Mouse (Mus musculus) kidney, postnatal 0 days (tissue): ENCODE data around the gene Aes. TPM values are rescaled to one million over a fixed set of nuclear protein-coding genes. Genes with fewer than 3 reads are reported as not detected.

Experiments
- ATAC-seq: fragments of 200-750 bp; cut with Nextera tagmentation; replicated peaks from 2 replicates; pipeline ENCODE4 v1.8.0; 2017; ENCODE audit warnings: low read depth, moderate number of reproducible peaks, moderate TSS enrichment, moderate library complexity; ENCODE audit not compliant: low FRiP score
- DNase-seq: peaks from one replicate; pipeline ENCODE4 v3.0.0-alpha.2; 2016; ENCODE audit warnings: low spot score
- H3K27ac ChIP-seq: fragments of 300-500 bp; sonication (generic); 2 replicates; pipeline ENCODE4 v1.5.1; 2014; ENCODE audit warnings: mild to moderate bottlenecking
- H3K27me3 ChIP-seq: fragments of 300-500 bp; sonication (generic); 2 replicates; pipeline ENCODE4 v1.6.1; 2014; ENCODE audit warnings: low read length, mixed read lengths; ENCODE audit not compliant: insufficient read depth
- H3K36me3 ChIP-seq: fragments of 300-500 bp; sonication (generic); 2 replicates; pipeline ENCODE4 v1.6.1; 2014; ENCODE audit warnings: low read length, mixed read lengths; ENCODE audit not compliant: insufficient read depth
- H3K4me1 ChIP-seq: fragments of 300-500 bp; sonication (generic); replicated peaks from 2 replicates; pipeline ENCODE4 v1.6.1; 2014; ENCODE audit warnings: antibody characterized with exemption, low read length, mixed read lengths; ENCODE audit not compliant: insufficient read depth
- H3K4me2 ChIP-seq: fragments of 300-500 bp; sonication (generic); 2 replicates; pipeline ENCODE4 v1.6.1; 2014; ENCODE audit warnings: mild to moderate bottlenecking, low read length, moderate library complexity, mixed read lengths
- H3K4me3 ChIP-seq: fragments of 300-500 bp; sonication (generic); replicated peaks from 2 replicates; pipeline ENCODE4 v1.5.1; 2014; ENCODE audit warnings: low read depth, low read length
- H3K9ac ChIP-seq: fragments of 300-500 bp; sonication (generic); 2 replicates; pipeline ENCODE4 v1.6.1; 2014; ENCODE audit warnings: low read depth, low read length
- H3K9me3 ChIP-seq: fragments of 300-500 bp; sonication (generic); replicated peaks from 2 replicates; pipeline ENCODE4 v1.6.1; 2016; ENCODE audit warnings: low read length, inconsistent platforms, mixed read lengths
- CTCF ChIP-seq: IDR thresholded peaks from 2 replicates; pipeline ENCODE4 v1.5.1; 2016; ENCODE audit warnings: antibody characterized with exemption, low read depth, mild to moderate bottlenecking, moderate library complexity
- WGBS: fragments of 180-500 bp; shearing (Covaris S2); extraction: QIAGEN DNeasy Blood & Tissue Kit; methylation state at CpG from one replicate; pipeline ENCODE4 v1.1.7; 2014; 5-methylcytosine and 5-hydroxymethylcytosine counted together
- polyA plus RNA-seq: library from polyadenylated mRNA; unstranded; fragments of >200 nt; fragmentation: Nextera tagmentation; extraction: Ambion mirVana; gene quantifications from 2 replicates; pipeline ENCODE4 v1.2.1, GENCODE M21; 2015

The Aes gene
- polyA plus RNA-seq, 1 experiment from 2014 or later: 582 TPM

- H3K4me3 ChIP-seq: peak overlapping the region; percentile 23; the same call in 1 of the 2 replicates
- no peak for TF ChIP-seq CTCF
- H3K36me3 ChIP-seq: peaks cover 23% of the 10 kb centered on the region; the same call in 1 of the 2 replicates
- 0 out of 2 replicates have a peak overlapping the region, but pooled peaks have one; percentile 43 for H3K9ac ChIP-seq
- ATAC-seq (peak; percentile 44), DNase-seq (peak; percentile 82)
- H3K9me3 ChIP-seq: no peaks in the 10 kb centered on the region
- peaks cover 33% of the 10 kb centered on the region for H3K4me1 ChIP-seq
- H3K27ac ChIP-seq: peak overlapping the region; percentile 79
- H3K4me2 ChIP-seq: peak overlapping the region; percentile 54
- H3K27me3 ChIP-seq: no peaks in the 10 kb centered on the region
- WGBS: 4% methylated on average over 10 of the region's 10 CpGs
These were observed 4.9 kb downstream of the Aes start for GRCm38 (mm10) chr10:81564216-81564615.

- Histone ChIP-seq H3K9ac (no peak overlapping the region), H3K4me1 (peaks cover 33% of the 10 kb centered on the region), H3K36me3 (peaks cover 23% of the 10 kb centered on the region; the same call in 1 of the 2 replicates), H3K9me3 (no peaks in the 10 kb centered on the region), H3K4me2 (peak overlapping the region; percentile 54; the same call in 1 of the 2 replicates), H3K27me3 (no peaks in the 10 kb centered on the region), H3K4me3 (no peak overlapping the region), H3K27ac (peak overlapping the region; percentile 79; the same call in 1 of the 2 replicates)
- peak; percentile 76 for TF ChIP-seq CTCF
- no peak for ATAC-seq
- WGBS: 36% methylated on average over 10 of the region's 10 CpGs
- peak; percentile 64 for DNase-seq
These were observed 5.4 kb downstream of the Aes start for GRCm38 (mm10) chr10:81564734-81565133.

DNA sequence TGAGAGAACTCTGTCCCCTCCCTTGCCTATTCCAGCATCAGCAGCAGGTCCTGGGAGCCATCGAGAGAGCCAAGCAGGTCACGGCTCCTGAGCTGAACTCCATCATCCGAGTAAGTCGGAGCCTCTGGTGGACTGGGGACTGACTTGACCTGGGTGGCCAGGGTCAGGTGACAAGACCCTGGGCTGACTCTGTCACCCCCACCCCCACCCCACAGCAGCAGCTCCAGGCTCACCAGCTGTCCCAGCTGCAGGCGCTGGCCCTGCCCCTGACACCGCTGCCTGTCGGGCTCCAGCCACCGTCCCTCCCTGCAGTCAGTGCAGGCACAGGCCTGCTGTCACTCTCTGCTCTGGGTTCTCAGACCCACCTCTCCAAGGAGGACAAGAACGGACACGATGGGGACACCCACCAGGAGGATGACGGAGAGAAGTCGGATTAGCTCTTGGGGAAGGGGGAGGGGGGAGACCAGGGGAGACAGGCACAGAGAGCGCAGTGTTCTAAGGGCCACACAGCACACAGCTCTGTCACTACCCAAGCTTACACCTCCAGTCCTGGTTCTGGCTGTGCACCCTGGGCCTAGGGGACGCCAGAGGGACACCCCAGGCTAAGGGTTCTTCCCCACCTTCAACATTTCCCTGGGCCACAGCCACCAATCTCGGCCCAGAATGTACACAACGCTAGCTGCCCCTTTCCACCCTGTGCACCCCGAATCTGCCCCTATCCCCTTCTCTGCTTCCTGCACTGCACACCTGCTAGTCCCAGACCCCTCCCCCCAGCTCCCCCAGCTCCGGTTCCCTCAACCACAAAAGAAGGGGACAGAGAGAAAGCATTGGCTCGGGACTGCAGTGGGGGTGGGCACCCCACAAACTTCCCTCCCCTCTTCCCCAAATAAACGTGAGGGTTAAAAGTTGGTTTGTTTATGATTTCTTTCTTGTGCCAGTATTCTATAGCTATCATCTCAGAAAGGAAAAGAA, 6.3 kb downstream of the Aes start:
- H3K27ac ChIP-seq: no peak overlapping the region
- WGBS: 55% methylated on average over 20 of the region's 20 CpGs

DNA sequence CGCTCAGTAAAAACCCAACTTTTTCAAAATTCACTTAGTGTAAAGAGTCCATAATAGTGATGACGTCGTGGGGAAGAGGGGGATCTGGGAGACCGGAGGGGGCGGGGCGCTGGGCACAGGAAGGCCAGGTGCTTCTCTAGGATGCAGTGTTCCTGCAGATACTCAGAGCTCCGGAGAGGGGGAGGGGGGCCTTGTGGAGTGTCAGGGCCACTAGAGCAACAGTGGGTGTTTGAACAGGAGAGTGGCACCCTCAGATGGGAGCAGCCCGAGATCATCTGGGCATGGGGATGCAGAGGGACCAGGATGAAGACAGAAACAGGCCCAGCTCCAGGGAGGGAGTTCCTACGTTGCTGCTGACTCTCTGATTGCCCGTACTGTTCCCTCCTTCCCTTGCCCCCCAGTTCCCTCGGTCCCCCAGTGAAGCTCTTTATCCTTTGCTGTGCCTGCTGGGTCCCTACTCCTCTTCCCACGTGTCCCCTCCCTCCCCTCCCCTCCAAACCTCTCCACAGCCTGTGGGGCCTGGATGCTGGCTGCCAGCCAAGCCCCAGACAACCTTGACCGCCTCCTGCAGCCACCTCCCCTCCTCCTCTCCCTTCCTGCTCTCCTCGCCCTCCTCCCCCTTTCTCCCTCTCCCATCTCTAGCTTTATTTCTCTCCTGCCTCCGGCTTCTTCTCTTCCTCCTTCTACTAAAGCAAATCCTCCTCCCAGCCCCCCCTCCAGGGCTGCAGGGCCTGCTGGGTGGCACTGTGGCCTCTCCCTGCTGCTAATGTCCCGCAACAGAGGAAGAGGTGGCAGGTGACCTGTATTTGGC, 9.3 kb downstream of the Aes start:
- ATAC-seq (no peak; the same call in 1 of the 2 replicates), DNase-seq (peak; percentile 87)
- Histone ChIP-seq H3K4me2 (peak overlapping the region; percentile 16; the same call in 1 of the 2 replicates), H3K36me3 (peaks cover 19% of the 10 kb centered on the region; the same call in 1 of the 2 replicates), H3K9me3 (no peaks in the 10 kb centered on the region), H3K27ac (peak overlapping the region; percentile 72), H3K4me1 (peaks cover 37% of the 10 kb centered on the region), H3K9ac (no peak overlapping the region), H3K27me3 (no peaks in the 10 kb centered on the region), H3K4me3 (no peak overlapping the region)
- 9% methylated on average over 15 of the region's 16 CpGs for WGBS
- no peak for TF ChIP-seq CTCF

More for the DNA sequence above, 6.3 kb downstream of the Aes start:
- Histone ChIP-seq H3K4me3 (no peak overlapping the region), H3K36me3 (peaks cover 23% of the 10 kb centered on the region; the same call in 1 of the 2 replicates), H3K9me3 (no peaks in the 10 kb centered on the region), H3K9ac (no peak overlapping the region), H3K4me2 (no peak overlapping the region), H3K4me1 (peaks cover 33% of the 10 kb centered on the region), H3K27me3 (no peaks in the 10 kb centered on the region)
- DNase-seq (no peak), ATAC-seq (no peak)
- TF ChIP-seq CTCF: no peak

DNA sequence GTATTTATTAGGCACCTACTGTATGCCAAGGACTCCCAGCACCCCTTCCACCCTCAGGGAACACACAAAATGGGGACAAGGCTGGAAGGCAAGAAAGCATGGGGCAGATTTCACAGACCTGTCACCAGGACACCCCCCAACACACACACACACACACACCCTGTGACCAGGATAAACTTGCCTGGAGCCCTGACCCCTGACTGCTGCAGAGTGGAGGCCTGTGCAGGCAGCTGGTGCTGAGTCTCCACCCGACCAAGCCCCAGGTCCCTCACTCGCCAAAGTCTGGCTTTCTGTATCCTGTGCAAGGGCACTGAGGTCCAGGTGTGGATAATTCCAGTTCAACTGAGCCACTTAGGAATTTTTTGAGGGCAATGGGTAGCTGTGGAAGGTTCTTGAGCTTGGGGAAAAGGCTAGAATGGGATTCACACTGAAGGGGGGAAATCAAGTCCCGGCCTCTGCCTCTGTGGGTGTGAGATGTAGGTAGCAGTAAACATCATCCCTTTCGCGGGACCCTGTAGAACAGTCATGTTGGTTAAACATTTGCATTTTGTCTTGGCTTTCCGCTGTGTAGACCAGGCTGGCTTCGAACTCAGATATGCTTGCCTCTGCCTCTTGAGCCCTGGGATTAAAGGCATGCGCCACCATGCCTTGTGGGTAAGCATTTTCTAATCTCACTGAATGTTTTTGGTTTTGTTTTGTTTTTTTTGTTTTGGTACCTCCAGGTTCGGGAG, 10.4 kb downstream of the Aes start:
- peaks cover 19% of the 10 kb centered on the region; the same call in 1 of the 2 replicates for H3K36me3 ChIP-seq
- no peak overlapping the region for H3K4me2 ChIP-seq
- H3K4me3 ChIP-seq: no peak overlapping the region
- 0 out of 2 replicates have a peak, but pooled peaks cover 6% of the 10 kb centered on the region for H3K27me3 ChIP-seq
- H3K4me1 ChIP-seq: peaks cover 28% of the 10 kb centered on the region
- H3K9me3 ChIP-seq: no peaks in the 10 kb centered on the region
- H3K27ac ChIP-seq: peak overlapping the region; percentile 79
- no peak for TF ChIP-seq CTCF
- H3K9ac ChIP-seq: no peak overlapping the region
- ATAC-seq (no peak), DNase-seq (no peak)
- 57% methylated on average over 9 of the region's 9 CpGs for WGBS
